Mouse (Mus musculus) hindbrain, embryonic 10.5 days (tissue): Measurements from ENCODE around the gene Kiss1. TPM values are rescaled to one million over a fixed set of nuclear protein-coding genes. Genes with fewer than 3 reads are reported as not detected.
A peak's percentile ranks its signal among the peaks of the same experiment; 100 is the strongest.

Experiments
- DNase-seq: peaks from one replicate; pipeline ENCODE4 v3.0.0-alpha.2; 2017; ENCODE audit warnings: low spot score
- H3K27ac ChIP-seq: fragments of 300-500 bp; sonication (generic); 2 replicates; pipeline ENCODE4 v1.5.1; 2016; ENCODE audit warnings: mild to moderate bottlenecking, moderate library complexity
- H3K27me3 ChIP-seq: fragments of 300-500 bp; sonication (generic); 2 replicates; pipeline ENCODE4 v1.6.1; 2016; ENCODE audit warnings: mild to moderate bottlenecking; ENCODE audit not compliant: poor library complexity, insufficient read depth, severe bottlenecking
- H3K36me3 ChIP-seq: fragments of 300-500 bp; sonication (generic); 2 replicates; pipeline ENCODE4 v1.6.1; 2016; ENCODE audit warnings: mild to moderate bottlenecking, moderate library complexity
- H3K4me1 ChIP-seq: fragments of 300-500 bp; sonication (generic); replicated peaks from 2 replicates; pipeline ENCODE4 v1.6.1; 2016; ENCODE audit warnings: mild to moderate bottlenecking
- H3K4me3 ChIP-seq: fragments of 300-500 bp; sonication (generic); 2 replicates; pipeline ENCODE4 v1.5.1; 2016; ENCODE audit warnings: mild to moderate bottlenecking, moderate library complexity
- H3K9me3 ChIP-seq: fragments of 300-500 bp; sonication (generic); 2 replicates; pipeline ENCODE4 v1.6.1; 2016; ENCODE audit warnings: mild to moderate bottlenecking, moderate library complexity
- WGBS: fragments of 180-500 bp; shearing (Covaris S2); methylation state at CpG from one replicate; pipeline ENCODE4 v1.1.7; 2016; 5-methylcytosine and 5-hydroxymethylcytosine counted together
- polyA plus RNA-seq: library from polyadenylated mRNA; unstranded; fragments of >200 nt; fragmentation: Nextera tagmentation; extraction: Ambion mirVana; gene quantifications from 2 replicates; pipeline ENCODE4 v1.2.1, GENCODE M21; 2016

The Kiss1 gene
- polyA plus RNA-seq = not detected in 2 replicates

GRCm38 (mm10) chr1:133321267-133321925 lies at the start of gene Kiss1:
Kiss1 (plus strand) TSS chr1:133321875.
- no peak for DNase-seq
- 0 out of 2 replicates have a peak, but pooled peaks cover 5% of the 10 kb centered on the region for H3K27me3 ChIP-seq
- H3K27ac ChIP-seq = no peak within 1 kb of the TSS
- H3K9me3 ChIP-seq = 0 out of 2 replicates have a peak, but pooled peaks cover 3% of the 10 kb centered on the region
- no peaks in the 10 kb centered on the region for H3K36me3 ChIP-seq
- 88% methylated on average over 13 of the region's 13 CpGs for WGBS
- peaks cover 17% of the 10 kb centered on the region for H3K4me1 ChIP-seq
- H3K4me3 ChIP-seq = no peak within 1 kb of the TSS

- no peak overlapping the region for H3K4me3 ChIP-seq
- no peaks in the 10 kb centered on the region for H3K9me3 ChIP-seq
- H3K27me3 ChIP-seq = peaks cover 4% of the 10 kb centered on the region
- H3K27ac ChIP-seq = no peak overlapping the region
- DNase-seq = no peak
- peaks cover 68% of the 10 kb centered on the region for H3K36me3 ChIP-seq
- H3K4me1 ChIP-seq = peaks cover 35% of the 10 kb centered on the region
- WGBS = 87% methylated on average over 19 of the region's 19 CpGs
Measured at GRCm38 (mm10) chr1:133274163-133274562, 47.5 kb upstream of the Kiss1 start.

- Histone ChIP-seq H3K36me3 (peaks cover 63% of the 10 kb centered on the region), H3K27ac (peak overlapping the region; percentile 37; the same call in 1 of the 2 replicates), H3K9me3 (no peaks in the 10 kb centered on the region), H3K4me3 (no peak overlapping the region), H3K27me3 (peaks cover 4% of the 10 kb centered on the region), H3K4me1 (peaks cover 44% of the 10 kb centered on the region)
- DNase-seq = no peak
- 78% methylated on average over 5 of the region's 5 CpGs for WGBS
Measured at GRCm38 (mm10) chr1:133276983-133277382, 44.7 kb upstream of the Kiss1 start.

GRCm38 (mm10) chr1:133278539-133278938 lies 43.1 kb upstream of the Kiss1 start:
- DNase-seq = no peak
- Histone ChIP-seq H3K4me1 (peaks cover 50% of the 10 kb centered on the region), H3K27me3 (peaks cover 4% of the 10 kb centered on the region), H3K9me3 (no peaks in the 10 kb centered on the region), H3K36me3 (peaks cover 61% of the 10 kb centered on the region), H3K4me3 (no peak overlapping the region), H3K27ac (peak overlapping the region; percentile 37)
- 77% methylated on average over 6 of the region's 6 CpGs for WGBS

- Histone ChIP-seq H3K9me3 (no peaks in the 10 kb centered on the region), H3K36me3 (peaks cover 55% of the 10 kb centered on the region), H3K4me1 (peaks cover 50% of the 10 kb centered on the region), H3K27me3 (peaks cover 4% of the 10 kb centered on the region), H3K4me3 (no peak overlapping the region), H3K27ac (peak overlapping the region; percentile 36)
- DNase-seq = no peak
- WGBS = 69% methylated on average over 15 of the region's 15 CpGs
Measured at GRCm38 (mm10) chr1:133278946-133279631, 42.6 kb upstream of the Kiss1 start.

- Histone ChIP-seq H3K27ac (peak overlapping the region; percentile 36; the same call in 1 of the 2 replicates), H3K36me3 (peaks cover 53% of the 10 kb centered on the region), H3K9me3 (no peaks in the 10 kb centered on the region), H3K4me3 (no peak overlapping the region), H3K4me1 (peaks cover 50% of the 10 kb centered on the region), H3K27me3 (peaks cover 4% of the 10 kb centered on the region)
- no peak for DNase-seq
- 93% methylated on average over 11 of the region's 11 CpGs for WGBS
Measured at GRCm38 (mm10) chr1:133279632-133280093, 42.0 kb upstream of the Kiss1 start.

- no peak overlapping the region for H3K4me3 ChIP-seq
- H3K36me3 ChIP-seq = peaks cover 53% of the 10 kb centered on the region
- H3K9me3 ChIP-seq = no peaks in the 10 kb centered on the region
- no peak for DNase-seq
- no peak overlapping the region; the same call in 1 of the 2 replicates for H3K27ac ChIP-seq
- H3K4me1 ChIP-seq = peaks cover 50% of the 10 kb centered on the region
- H3K27me3 ChIP-seq = no peaks in the 10 kb centered on the region
- 87% methylated on average over 2 of the region's 2 CpGs for WGBS
Measured at GRCm38 (mm10) chr1:133280537-133280936, 41.1 kb upstream of the Kiss1 start.

GRCm38 (mm10) chr1:133285907-133286306 lies 35.8 kb upstream of the Kiss1 start:
- H3K27me3 ChIP-seq = no peaks in the 10 kb centered on the region
- peaks cover 13% of the 10 kb centered on the region for H3K4me1 ChIP-seq
- 0 out of 2 replicates have a peak overlapping the region, but pooled peaks have one; percentile 35 for H3K27ac ChIP-seq
- H3K9me3 ChIP-seq = no peaks in the 10 kb centered on the region
- H3K4me3 ChIP-seq = no peak overlapping the region
- H3K36me3 ChIP-seq = peaks cover 74% of the 10 kb centered on the region
- no peak for DNase-seq
- WGBS = 87% methylated on average over 7 of the region's 7 CpGs

- Histone ChIP-seq H3K27ac (no peak overlapping the region; the same call in 1 of the 2 replicates), H3K27me3 (no peaks in the 10 kb centered on the region), H3K4me1 (peaks cover 6% of the 10 kb centered on the region), H3K4me3 (no peak overlapping the region), H3K9me3 (no peaks in the 10 kb centered on the region), H3K36me3 (peaks cover 73% of the 10 kb centered on the region)
- no peak for DNase-seq
- 89% methylated on average over 4 of the region's 4 CpGs for WGBS
Measured at GRCm38 (mm10) chr1:133287051-133287450, 34.6 kb upstream of the Kiss1 start.

GRCm38 (mm10) chr1:133287880-133288279 lies 33.8 kb upstream of the Kiss1 start:
- Histone ChIP-seq H3K4me1 (no peaks in the 10 kb centered on the region), H3K9me3 (no peaks in the 10 kb centered on the region), H3K27ac (no peak overlapping the region), H3K27me3 (no peaks in the 10 kb centered on the region), H3K36me3 (peaks cover 73% of the 10 kb centered on the region), H3K4me3 (no peak overlapping the region)
- no peak for DNase-seq
- 93% methylated on average over 12 of the region's 12 CpGs for WGBS

GRCm38 (mm10) chr1:133291888-133292287 lies 29.8 kb upstream of the Kiss1 start:
- Histone ChIP-seq H3K27ac (no peak overlapping the region), H3K9me3 (no peaks in the 10 kb centered on the region), H3K4me3 (no peak overlapping the region), H3K4me1 (peaks cover 21% of the 10 kb centered on the region), H3K36me3 (peaks cover 71% of the 10 kb centered on the region), H3K27me3 (0 out of 2 replicates have a peak, but pooled peaks cover 8% of the 10 kb centered on the region)
- DNase-seq = no peak
- WGBS = 90% methylated on average over 6 of the region's 6 CpGs

- Histone ChIP-seq H3K4me3 (no peak overlapping the region), H3K9me3 (no peaks in the 10 kb centered on the region), H3K4me1 (peaks cover 21% of the 10 kb centered on the region), H3K27me3 (peaks cover 15% of the 10 kb centered on the region; the same call in 1 of the 2 replicates), H3K36me3 (peaks cover 63% of the 10 kb centered on the region), H3K27ac (no peak overlapping the region)
- no peak for DNase-seq
Measured at GRCm38 (mm10) chr1:133292608-133293007, 29.1 kb upstream of the Kiss1 start.

GRCm38 (mm10) chr1:133296376-133296775 lies 25.3 kb upstream of the Kiss1 start:
- peaks cover 44% of the 10 kb centered on the region for H3K27me3 ChIP-seq
- WGBS = 93% methylated on average over 9 of the region's 9 CpGs
- no peaks in the 10 kb centered on the region for H3K9me3 ChIP-seq
- DNase-seq = no peak
- H3K4me1 ChIP-seq = peaks cover 31% of the 10 kb centered on the region
- H3K4me3 ChIP-seq = no peak overlapping the region
- H3K36me3 ChIP-seq = peaks cover 61% of the 10 kb centered on the region
- H3K27ac ChIP-seq = no peak overlapping the region
